Mouse (Mus musculus) skeletal muscle tissue, adult 2 months (tissue): ENCODE measurements around the gene Chrm1.
"Not testable (repeated sequence)": the region's sequence is repeated elsewhere in the genome, so short reads cannot be mapped to it uniquely, and the experiment has no call there.

ENCODE experiments used
- DNase-seq: peaks from one replicate; pipeline ENCODE4 v3.0.0-alpha.2; 2012; ENCODE audit warnings: low read depth, low spot score

The Chrm1 gene

GRCm38 (mm10) chr19:8716767-8717475 lies 53.3 kb downstream of the Chrm1 start:
- no peak for DNase-seq

DNA sequence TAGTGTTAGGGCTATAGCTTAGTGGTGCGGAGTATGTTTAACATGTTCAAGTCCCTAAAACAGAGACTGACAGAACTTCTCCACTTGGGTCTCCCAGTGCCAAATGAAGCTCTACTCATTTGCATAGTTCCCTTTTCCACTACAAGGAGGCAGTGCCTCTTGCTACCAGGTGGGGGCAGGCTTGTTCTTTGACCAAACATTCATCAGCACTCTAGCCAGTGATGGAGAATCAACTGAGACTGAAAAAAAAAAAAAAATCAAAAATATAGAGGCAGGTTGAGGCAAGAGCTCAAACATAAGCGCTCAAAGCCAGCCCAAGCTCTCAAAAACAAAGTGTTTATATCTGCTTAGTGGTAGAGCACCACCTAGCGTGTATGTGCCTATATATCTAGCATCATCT lies 54.8 kb downstream of the Chrm1 start:
- DNase-seq: peak; percentile 43

DNA sequence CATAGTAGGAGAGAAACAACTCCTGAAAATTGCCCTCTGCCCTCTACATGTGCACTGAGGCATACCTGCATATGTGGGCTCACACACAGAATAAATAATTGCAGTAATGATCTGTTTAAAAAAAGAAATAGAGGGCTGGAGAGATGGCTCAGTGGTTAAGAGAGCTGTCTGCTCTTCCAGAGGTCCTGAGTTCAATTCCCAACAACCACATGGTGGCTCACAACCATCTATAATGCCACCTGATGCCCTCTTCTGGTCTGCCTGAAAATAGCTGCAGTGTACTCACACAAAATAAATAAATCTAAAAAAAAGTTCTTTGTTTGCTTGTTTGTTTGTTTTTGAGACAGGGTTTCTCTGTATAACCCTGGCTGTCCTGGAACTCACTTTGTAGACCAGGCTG lies 55.4 kb downstream of the Chrm1 start:
- not testable (repeated sequence) for DNase-seq

DNA sequence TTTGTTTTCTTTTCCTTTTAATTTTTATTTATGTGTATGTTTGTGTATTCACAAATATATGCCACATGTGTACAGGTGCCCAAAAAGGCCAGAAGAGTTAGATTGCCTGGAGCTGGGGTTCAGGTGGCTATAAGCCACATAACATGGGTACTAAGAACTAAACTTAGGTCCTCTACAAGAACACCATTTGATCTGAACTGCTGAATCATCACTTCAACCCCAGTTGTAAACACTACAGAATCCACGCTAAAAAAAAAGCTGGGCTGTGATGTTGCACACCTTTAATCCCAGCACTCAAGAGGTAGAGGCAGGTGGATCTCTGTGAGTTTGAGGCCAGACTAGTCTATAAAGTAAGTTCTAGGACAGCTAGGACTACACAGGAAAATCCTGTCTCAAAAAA lies 57.8 kb downstream of the Chrm1 start:
- DNase-seq: no peak

- DNase-seq: no peak
Measured at GRCm38 (mm10) chr19:8722021-8722420, 58.4 kb downstream of the Chrm1 start.

DNA sequence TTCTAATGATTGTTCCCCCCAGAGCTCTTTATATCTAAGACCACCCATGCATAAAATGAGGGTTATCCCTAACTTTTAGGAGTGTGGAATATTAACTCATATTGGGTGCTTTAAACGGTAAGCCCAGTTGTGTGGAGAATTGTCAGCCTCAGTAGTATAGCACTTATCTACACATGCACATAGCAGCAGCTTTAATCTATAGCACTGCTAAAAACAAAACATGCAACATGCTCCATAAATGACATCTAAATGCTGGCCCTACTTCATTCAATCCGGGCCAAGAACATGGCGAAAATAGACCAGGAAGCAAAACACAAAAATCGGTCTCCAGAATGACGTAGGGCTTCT lies 58.9 kb downstream of the Chrm1 start:
- no peak for DNase-seq

GRCm38 (mm10) chr19:8722907-8723573 lies 59.5 kb downstream of the Chrm1 start, which contains the start of gene Slc3a2:
Slc3a2 (minus strand) TSS chr19:8723369.
- DNase-seq: peak; percentile 98

DNA sequence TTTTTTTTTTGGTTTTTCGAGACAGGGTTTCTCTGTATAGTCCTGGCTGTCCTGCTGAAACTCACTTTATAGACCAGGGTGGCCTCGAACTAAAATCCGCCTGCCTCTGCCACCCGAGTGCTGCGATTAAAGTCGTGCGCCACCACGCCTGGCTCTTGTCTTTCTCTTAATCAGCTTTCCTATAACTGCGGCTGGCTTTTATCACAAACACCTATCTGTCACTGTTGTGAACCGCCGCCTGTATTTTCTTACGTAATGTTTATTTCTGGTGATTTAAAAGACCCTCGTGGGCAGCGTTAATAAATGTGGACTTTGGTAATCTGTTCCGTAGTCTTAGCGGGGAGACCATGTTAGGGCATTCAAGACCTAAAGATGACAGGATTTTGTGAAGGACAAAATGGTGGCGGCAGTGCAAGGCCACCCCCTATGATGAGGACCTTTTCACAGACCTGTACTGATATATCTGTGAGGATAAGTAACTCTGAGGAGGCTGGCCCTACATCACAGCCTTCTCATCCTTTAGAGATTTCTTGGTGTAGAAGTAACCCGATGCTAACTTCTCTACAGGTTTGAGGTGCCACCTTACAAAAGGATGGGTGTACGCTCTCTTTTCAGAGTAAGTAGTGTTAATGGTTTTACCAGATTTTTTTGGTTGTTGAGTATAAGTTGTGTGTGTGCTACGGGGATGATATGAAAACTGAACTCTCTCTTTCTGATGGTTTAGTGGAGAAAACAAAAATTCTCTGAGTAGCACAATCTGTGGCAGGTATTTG lies 60.2 kb downstream of the Chrm1 start:
- DNase-seq: no peak

GRCm38 (mm10) chr19:8724392-8724791 lies 60.8 kb downstream of the Chrm1 start:
- DNase-seq: no peak

DNA sequence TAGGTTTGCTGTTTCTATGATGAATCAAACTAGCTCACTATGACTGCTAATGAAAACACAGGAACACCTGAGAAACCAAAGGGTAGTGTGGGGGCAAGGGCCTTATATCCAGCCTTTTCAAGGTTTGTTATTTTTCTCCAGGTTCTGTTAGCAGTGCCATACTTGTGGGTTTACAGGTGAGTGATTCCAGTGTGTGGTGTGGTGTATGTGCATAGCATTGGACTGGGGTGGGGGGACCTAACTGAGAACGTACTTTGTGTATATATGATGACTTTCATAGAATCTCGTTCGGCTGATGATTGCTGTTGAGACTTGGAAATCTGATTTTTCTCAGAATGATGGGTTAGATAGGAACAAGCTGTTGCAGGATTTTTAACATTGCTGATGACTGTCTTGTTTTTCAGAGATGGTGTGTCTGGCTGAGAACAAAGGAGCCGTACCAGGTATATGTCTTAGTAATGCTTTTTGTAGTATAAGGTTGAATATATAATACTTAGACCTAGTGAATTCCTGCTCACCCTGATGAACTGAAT lies 61.6 kb downstream of the Chrm1 start:
- DNase-seq: no peak

DNA sequence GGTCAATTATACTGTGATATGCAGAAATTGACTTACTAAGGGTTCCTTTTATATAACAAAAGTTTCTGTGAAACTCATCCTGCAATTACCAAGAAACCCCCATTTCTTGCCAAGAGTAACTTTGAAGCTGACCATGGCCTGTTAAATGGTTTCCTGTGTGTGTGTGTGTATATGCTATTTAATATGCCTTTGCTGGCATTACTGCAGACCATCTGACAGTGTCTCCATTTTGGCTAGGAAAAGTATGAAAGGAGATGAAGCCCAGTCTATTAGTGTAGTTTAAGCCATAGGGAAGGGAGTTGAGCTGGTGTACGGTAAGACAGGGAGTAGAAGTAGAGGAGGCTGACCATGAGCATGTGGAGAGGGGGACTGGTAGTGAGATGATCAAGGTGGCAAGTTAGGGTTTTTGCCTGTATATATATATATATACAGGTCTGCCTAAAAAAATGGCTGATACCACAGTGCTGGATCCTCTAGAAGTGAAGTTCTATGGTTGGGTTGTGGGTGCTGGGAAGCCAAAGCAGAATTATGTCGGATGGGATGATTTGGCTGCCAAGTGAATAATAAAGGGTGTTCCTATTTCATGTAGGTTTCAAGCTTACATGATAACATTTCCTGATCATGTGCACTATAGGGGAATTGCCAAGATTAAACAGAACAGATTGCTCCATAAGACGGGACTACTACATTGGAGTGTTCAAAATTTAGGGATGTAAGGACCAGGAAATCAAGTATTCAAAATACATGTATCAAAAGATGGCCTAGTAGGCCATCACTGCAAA lies 63.2 kb downstream of the Chrm1 start:
- no peak for DNase-seq

DNA sequence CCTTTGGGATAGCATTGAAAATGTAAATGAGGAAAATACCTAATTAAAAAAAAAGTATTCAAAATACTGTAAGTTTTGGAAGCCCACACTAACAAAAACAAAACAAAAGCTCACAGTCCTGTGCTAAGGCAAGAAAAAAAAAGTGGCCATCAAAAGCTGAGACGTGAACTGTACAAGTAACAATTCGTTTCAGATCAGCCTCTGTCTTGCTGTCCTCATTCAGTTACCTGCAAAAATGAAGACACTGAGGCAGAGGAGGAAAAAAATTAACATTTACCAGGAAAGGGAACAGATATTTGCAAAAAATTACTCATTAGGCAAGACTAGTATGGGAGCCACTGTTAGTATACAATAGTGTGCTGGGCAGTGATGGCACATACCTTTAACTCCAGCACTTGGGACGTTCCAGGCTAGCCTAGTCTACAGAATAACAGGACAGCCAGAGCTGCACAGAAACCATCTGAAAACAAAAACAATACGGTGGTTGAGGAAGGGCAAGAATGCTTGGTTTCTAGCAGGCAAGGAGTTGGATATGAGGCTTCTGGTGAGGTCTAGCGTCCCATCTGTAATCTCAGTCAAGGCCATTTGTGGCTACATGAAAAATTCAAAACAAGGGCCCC lies 64.0 kb downstream of the Chrm1 start:
- DNase-seq: no peak

DNA sequence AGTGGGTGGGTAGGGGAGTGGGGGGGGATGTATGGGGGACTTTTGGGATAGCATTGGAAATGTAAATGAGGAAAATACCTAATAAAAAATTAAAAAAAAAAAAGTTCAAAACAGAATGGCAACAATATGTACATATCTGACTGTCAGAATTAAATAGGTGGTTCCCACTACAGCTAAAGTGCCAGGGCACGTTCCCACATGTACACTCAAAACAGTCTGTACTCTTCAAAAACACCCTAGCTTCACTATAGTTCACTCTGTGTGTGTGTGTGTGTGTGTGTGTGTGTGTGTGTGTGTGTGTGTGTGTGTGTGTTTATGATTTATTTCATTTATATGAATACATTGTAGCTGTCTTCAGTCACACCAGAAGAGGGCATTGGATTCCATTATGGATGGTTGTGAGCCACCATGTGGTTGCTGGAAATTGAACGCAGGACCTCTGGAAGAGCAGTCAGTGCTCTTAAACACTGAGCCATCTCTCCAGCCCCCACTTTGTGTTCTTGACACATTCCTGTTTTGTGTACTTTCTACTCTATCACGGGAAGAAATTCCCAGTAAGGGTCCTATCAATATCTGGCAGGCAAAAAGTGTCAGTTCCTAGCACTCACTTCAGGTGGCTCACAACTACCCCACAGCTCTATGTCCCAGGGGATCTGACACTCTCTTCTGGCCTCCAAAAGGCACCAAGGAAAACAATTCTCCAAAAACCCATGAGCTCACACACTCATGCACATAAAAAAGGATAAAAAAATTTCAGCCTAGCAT lies 64.9 kb downstream of the Chrm1 start:
- not testable (repeated sequence) for DNase-seq
